Mouse (Mus musculus): Measurements from ENCODE around the gene Pcx. TPM values are rescaled to one million over a fixed set of nuclear protein-coding genes. Genes with fewer than 3 reads are reported as not detected.

The Pcx gene
- polyA plus RNA-seq, 1 experiment from 2014 or later: 16.6 TPM

DNA sequence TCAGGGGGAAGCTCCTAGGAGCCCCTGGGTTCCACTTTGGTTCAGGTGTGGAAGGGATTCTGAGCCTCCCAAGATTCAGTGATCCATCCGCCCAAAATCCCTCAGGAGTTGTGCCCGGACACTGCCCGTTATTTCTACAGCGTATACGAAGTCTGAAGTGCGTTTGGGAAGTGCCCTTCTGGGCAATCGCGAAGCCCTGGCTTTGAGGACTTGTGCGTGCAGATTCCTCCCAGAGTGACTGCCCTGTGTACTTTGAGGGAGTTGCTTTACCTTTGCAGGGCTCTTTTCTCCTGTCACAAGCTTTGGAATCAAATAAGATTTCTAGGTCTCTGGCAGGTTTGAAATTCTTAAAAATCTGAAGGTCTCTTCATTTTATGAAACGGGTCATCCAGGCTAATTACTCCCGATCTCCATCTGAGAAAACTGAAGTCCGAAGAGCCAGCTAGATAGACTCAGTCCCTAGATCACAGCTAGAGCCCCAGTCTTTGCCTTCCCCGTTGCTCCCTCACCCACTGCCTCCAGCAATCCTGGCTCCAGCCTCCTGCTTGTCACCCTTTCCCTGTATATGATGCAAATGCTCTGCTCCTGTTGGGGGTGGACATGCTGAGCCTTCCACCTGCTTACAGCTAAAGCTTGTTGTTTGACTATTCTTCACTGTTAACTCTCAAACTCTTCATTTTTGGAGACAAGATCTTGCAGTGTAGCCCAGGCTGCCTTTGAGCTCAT is 1.0 kb downstream of the Pcx start:
- Histone ChIP-seq H3K27ac (ENCODE audit: low read length) (no peak overlapping the region), H3K9me3 (ENCODE audit: control insufficient read depth, low read length) (no peaks in the 10 kb centered on the region), H3K9ac (ENCODE audit: low read depth, low read length) (peak overlapping the region; percentile 70; the same call in 1 of the 2 replicates), H3K36me3 (ENCODE audit: control insufficient read depth, insufficient read depth, low read length) (no peaks in the 10 kb centered on the region), H3K27me3 (replicated peaks; ENCODE audit: control insufficient read depth, insufficient read depth, low read length) (0 out of 2 replicates have a peak, but pooled peaks cover 6% of the 10 kb centered on the region), H3K4me2 (ENCODE audit: low read depth, low read length) (peak overlapping the region; percentile 94), H3K4me1 (ENCODE audit: control insufficient read depth, insufficient read depth, low read length) (peaks cover 14% of the 10 kb centered on the region), H3K4me3 (ENCODE audit: low read length) (peak overlapping the region; percentile 74)
- WGBS: 9% methylated on average over 13 of the region's 13 CpGs
- ATAC-seq: no peak

DNA sequence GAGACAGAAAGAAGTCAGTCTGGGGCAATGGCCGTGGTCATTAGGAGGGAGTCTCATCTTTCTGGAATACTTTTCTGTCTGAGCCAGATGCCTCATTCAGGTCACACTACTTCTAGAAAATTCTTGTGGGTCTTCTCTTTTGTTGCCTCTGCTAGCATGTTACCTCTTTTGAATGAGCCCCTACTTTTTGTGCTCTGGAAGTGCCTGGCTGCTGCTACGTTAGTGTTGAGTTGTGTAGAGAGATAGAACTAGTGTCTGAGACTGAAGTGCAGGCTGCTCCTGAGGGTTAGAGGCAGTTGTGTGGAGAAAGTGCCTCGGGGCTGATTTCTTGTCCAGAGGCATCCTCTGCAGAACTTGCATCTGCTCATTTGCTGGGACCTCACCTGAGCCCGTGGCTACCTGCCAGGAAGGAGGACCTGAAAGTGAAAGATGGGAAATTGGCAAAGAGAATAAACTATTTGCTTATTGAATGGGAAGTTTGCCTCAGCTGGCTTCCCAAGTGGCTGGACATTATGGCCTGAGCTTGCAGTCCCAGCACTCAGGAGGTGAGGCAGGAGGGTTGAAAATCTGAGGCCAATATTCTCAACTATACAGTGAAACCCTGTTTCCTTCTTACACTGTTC is 3.1 kb downstream of the Pcx start:
- H3K4me2 ChIP-seq (ENCODE audit: low read depth, low read length): no peak overlapping the region
- WGBS: 68% methylated on average over 4 of the region's 4 CpGs
- no peak overlapping the region for H3K4me3 ChIP-seq (ENCODE audit: low read length)
- H3K36me3 ChIP-seq (ENCODE audit: control insufficient read depth, insufficient read depth, low read length): no peaks in the 10 kb centered on the region
- H3K4me1 ChIP-seq (ENCODE audit: control insufficient read depth, insufficient read depth, low read length): peaks cover 14% of the 10 kb centered on the region
- ATAC-seq: no peak
- H3K9ac ChIP-seq (ENCODE audit: low read depth, low read length): no peak overlapping the region
- no peaks in the 10 kb centered on the region for H3K9me3 ChIP-seq (ENCODE audit: control insufficient read depth, low read length)
- H3K27me3 ChIP-seq (replicated peaks; ENCODE audit: control insufficient read depth, insufficient read depth, low read length): 0 out of 2 replicates have a peak, but pooled peaks cover 6% of the 10 kb centered on the region
- no peak overlapping the region for H3K27ac ChIP-seq (ENCODE audit: low read length)

DNA sequence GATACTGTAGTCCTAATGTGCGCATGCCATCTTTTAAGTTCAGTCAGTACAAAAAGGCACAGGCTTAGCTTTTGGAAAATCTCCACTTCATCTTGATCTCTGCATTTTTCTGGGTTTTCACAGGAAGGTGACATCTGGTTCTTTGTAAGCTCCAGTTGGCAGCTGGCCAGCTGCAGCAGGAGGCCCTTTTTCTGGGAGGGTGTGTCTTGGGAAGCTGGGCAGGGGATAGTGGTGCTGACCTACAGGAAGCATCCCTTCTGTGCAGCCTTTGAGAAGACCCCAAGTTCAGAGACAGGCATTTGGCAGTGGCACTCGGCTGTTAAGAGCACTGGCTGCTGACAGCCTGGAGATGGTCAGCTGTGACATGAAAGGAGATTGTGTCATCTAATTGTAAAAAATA is 5.5 kb downstream of the Pcx start:
- H3K4me1 ChIP-seq (ENCODE audit: control insufficient read depth, insufficient read depth, low read length): peaks cover 11% of the 10 kb centered on the region
- H3K9me3 ChIP-seq (ENCODE audit: control insufficient read depth, low read length): no peaks in the 10 kb centered on the region
- H3K4me3 ChIP-seq (ENCODE audit: low read length): no peak overlapping the region
- ATAC-seq: no peak
- H3K36me3 ChIP-seq (ENCODE audit: control insufficient read depth, insufficient read depth, low read length): no peaks in the 10 kb centered on the region
- H3K27me3 ChIP-seq (replicated peaks; ENCODE audit: control insufficient read depth, insufficient read depth, low read length): 0 out of 2 replicates have a peak, but pooled peaks cover 5% of the 10 kb centered on the region
- H3K27ac ChIP-seq (ENCODE audit: low read length): no peak overlapping the region
- 43% methylated on average over 2 of the region's 2 CpGs for WGBS
- H3K4me2 ChIP-seq (ENCODE audit: low read depth, low read length): no peak overlapping the region
- no peak overlapping the region for H3K9ac ChIP-seq (ENCODE audit: low read depth, low read length)

DNA sequence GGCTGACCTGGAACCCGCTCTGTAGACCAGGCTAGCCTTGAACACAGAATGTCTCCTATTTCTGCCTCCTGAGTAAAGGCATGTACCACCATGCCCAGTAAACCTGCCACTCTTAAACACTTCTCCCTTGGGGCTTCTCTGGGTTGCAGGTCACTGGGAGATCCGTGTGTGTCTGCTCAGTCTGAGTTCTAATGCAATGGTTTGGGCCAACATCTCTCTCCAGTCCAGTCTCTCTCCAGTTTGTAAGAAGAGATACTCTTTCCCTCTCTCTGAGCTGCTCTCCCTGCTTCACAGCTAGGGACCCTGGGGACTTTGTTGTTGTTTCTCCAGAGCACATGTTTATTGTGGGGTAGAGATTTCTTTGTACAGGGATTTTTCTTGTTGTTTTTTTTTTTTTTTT is 6.0 kb downstream of the Pcx start:
- H3K27me3 ChIP-seq (replicated peaks; ENCODE audit: control insufficient read depth, insufficient read depth, low read length): 0 out of 2 replicates have a peak, but pooled peaks cover 3% of the 10 kb centered on the region
- peaks cover 8% of the 10 kb centered on the region for H3K4me1 ChIP-seq (ENCODE audit: control insufficient read depth, insufficient read depth, low read length)
- H3K27ac ChIP-seq (ENCODE audit: low read length): no peak overlapping the region
- no peak overlapping the region for H3K4me2 ChIP-seq (ENCODE audit: low read depth, low read length)
- WGBS: 68% methylated on average over 2 of the region's 2 CpGs
- H3K36me3 ChIP-seq (ENCODE audit: control insufficient read depth, insufficient read depth, low read length): no peaks in the 10 kb centered on the region
- no peak overlapping the region for H3K9ac ChIP-seq (ENCODE audit: low read depth, low read length)
- H3K4me3 ChIP-seq (ENCODE audit: low read length): no peak overlapping the region
- H3K9me3 ChIP-seq (ENCODE audit: control insufficient read depth, low read length): no peaks in the 10 kb centered on the region
- ATAC-seq: no peak

DNA sequence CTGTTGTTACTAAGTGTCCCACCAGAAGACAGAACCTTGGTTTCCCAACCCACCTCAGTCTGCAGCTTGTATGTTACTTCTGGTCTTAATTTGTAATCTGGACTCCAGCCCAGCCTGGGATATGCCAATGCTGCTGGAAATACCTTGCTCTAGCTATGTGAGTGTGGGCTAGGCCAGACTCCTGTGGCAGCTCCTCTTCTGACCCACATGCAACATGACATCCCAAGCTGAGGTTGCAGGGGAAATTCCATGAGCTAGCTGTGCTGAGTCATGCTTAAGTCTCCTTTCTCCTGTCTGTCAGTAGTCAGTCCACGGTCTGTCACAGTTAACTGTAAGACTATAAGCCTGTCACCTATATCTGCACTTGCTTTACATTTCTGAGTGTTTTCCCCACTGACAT is 7.2 kb downstream of the Pcx start:
- Histone ChIP-seq H3K9me3 (ENCODE audit: control insufficient read depth, low read length) (no peaks in the 10 kb centered on the region), H3K27me3 (replicated peaks; ENCODE audit: control insufficient read depth, insufficient read depth, low read length) (no peaks in the 10 kb centered on the region), H3K36me3 (ENCODE audit: control insufficient read depth, insufficient read depth, low read length) (no peaks in the 10 kb centered on the region), H3K9ac (ENCODE audit: low read depth, low read length) (no peak overlapping the region), H3K27ac (ENCODE audit: low read length) (no peak overlapping the region), H3K4me1 (ENCODE audit: control insufficient read depth, insufficient read depth, low read length) (peaks cover 8% of the 10 kb centered on the region), H3K4me3 (ENCODE audit: low read length) (no peak overlapping the region), H3K4me2 (ENCODE audit: low read depth, low read length) (no peak overlapping the region)
- ATAC-seq: no peak
- 87% methylated on average over 1 of the region's 1 CpGs for WGBS

DNA sequence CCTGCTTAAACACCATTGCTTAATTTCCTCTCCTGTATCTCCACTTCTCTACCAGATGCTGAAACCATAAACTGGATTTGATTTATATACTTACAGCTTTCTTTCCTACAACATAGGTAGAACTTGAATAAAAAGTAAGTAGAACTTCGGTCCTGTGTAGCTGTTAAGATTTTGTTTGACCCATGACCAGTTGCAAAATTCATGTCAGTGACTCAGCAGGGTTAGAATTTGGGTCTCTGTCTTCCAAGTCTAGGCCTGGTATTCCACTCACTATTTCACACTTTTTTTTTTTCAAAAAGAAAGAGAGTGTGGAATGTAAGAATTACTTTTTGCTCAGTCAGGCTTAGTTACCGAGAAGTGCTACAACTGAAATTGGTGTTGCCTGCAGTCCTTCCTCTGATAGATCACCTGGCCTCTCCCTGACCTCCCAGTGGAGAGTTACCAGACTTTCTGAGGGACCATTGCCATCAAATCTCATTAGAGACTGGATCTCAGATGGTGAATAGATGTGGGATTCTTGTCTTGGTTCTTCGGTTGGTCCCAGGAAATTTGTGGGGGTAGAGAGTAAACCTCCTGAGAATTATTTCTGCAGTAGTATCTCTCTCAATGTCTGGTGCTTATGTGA is 11.3 kb downstream of the Pcx start:
- Histone ChIP-seq H3K27me3 (replicated peaks; ENCODE audit: control insufficient read depth, insufficient read depth, low read length) (no peaks in the 10 kb centered on the region), H3K9ac (ENCODE audit: low read depth, low read length) (no peak overlapping the region), H3K4me2 (ENCODE audit: low read depth, low read length) (no peak overlapping the region), H3K27ac (ENCODE audit: low read length) (no peak overlapping the region), H3K4me3 (ENCODE audit: low read length) (no peak overlapping the region), H3K4me1 (ENCODE audit: control insufficient read depth, insufficient read depth, low read length) (no peaks in the 10 kb centered on the region), H3K36me3 (ENCODE audit: control insufficient read depth, insufficient read depth, low read length) (no peaks in the 10 kb centered on the region), H3K9me3 (ENCODE audit: control insufficient read depth, low read length) (no peaks in the 10 kb centered on the region)
- WGBS: 83% methylated on average over 3 of the region's 3 CpGs
- ATAC-seq: no peak

DNA sequence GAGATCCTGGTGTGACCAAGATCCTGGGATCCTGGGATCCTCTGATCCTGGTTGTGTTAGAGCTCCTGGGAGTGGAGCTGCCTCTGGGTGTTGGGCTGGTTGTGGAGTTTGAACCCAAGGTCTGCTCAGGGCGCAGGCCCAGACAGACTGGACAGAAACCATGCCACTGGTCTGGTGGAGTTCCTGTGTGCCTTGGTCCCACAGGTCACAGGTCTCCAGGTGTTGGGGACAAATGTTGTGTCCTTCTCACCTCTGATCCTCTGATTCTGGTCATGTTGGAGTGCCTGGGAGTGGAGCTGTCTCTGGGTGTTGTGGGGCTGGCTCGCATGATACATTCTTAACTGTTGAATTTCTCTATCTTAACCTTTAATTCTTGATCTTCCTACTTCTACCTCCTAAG is 24.4 kb downstream of the Pcx start:
- Histone ChIP-seq H3K4me1 (ENCODE audit: control insufficient read depth, insufficient read depth, low read length) (no peaks in the 10 kb centered on the region), H3K9me3 (ENCODE audit: control insufficient read depth, low read length) (no peaks in the 10 kb centered on the region), H3K27ac (ENCODE audit: low read length) (no peak overlapping the region), H3K4me2 (ENCODE audit: low read depth, low read length) (no peak overlapping the region), H3K4me3 (ENCODE audit: low read length) (no peak overlapping the region), H3K36me3 (ENCODE audit: control insufficient read depth, insufficient read depth, low read length) (no peaks in the 10 kb centered on the region), H3K9ac (ENCODE audit: low read depth, low read length) (no peak overlapping the region), H3K27me3 (replicated peaks; ENCODE audit: control insufficient read depth, insufficient read depth, low read length) (no peaks in the 10 kb centered on the region)
- WGBS: 90% methylated on average over 2 of the region's 2 CpGs
- ATAC-seq: no peak

DNA sequence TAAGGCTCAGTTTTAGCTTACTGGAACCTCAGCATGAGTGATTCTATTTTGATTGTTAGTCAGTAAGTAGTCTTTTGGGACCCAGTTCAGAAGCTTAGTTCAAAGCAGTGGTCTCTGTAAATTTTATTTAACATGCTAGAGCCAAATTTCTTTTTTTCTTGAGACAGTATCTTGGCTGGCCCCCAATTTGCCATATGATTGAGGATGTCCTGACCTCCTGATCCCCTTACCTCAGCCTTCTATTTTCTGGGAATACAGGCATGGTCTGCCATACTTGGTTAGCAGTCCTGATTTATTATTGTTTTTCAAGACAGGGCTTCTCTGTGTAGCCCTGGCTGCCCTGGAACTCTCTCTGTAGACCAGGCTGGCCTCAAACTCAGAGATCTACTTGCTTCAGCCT is 25.6 kb downstream of the Pcx start:
- Histone ChIP-seq H3K4me1 (ENCODE audit: control insufficient read depth, insufficient read depth, low read length) (no peaks in the 10 kb centered on the region), H3K9ac (ENCODE audit: low read depth, low read length) (no peak overlapping the region), H3K4me2 (ENCODE audit: low read depth, low read length) (no peak overlapping the region), H3K36me3 (ENCODE audit: control insufficient read depth, insufficient read depth, low read length) (no peaks in the 10 kb centered on the region), H3K27ac (ENCODE audit: low read length) (no peak overlapping the region), H3K9me3 (ENCODE audit: control insufficient read depth, low read length) (no peaks in the 10 kb centered on the region), H3K4me3 (ENCODE audit: low read length) (no peak overlapping the region), H3K27me3 (replicated peaks; ENCODE audit: control insufficient read depth, insufficient read depth, low read length) (no peaks in the 10 kb centered on the region)
- ATAC-seq: no peak

DNA sequence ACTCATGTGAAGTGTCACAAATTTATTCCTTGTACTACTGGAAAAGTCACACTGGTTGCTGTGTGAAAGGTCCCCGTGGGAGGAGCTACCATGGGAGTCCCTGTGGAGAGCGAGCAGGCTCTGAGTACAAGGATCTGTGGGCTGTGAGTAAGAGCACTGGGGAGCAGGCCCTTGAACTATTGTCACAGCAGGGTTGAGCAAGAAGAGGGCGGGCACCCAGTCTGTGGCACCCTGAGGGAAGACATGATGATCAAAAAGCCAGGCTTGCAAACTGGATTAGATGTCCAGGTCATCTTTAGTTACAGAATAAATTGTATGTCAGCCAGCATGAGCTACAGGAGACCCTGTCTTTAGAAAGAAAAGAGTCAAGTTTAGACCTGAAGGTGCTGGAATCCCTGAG is 26.3 kb downstream of the Pcx start:
- no peak for ATAC-seq
- no peak overlapping the region for H3K4me3 ChIP-seq (ENCODE audit: low read length)
- no peak overlapping the region for H3K27ac ChIP-seq (ENCODE audit: low read length)
- WGBS: 66% methylated on average over 3 of the region's 3 CpGs
- H3K36me3 ChIP-seq (ENCODE audit: control insufficient read depth, insufficient read depth, low read length): no peaks in the 10 kb centered on the region
- H3K9me3 ChIP-seq (ENCODE audit: control insufficient read depth, low read length): no peaks in the 10 kb centered on the region
- no peak overlapping the region for H3K4me2 ChIP-seq (ENCODE audit: low read depth, low read length)
- H3K9ac ChIP-seq (ENCODE audit: low read depth, low read length): no peak overlapping the region
- no peaks in the 10 kb centered on the region for H3K4me1 ChIP-seq (ENCODE audit: control insufficient read depth, insufficient read depth, low read length)
- H3K27me3 ChIP-seq (replicated peaks; ENCODE audit: control insufficient read depth, insufficient read depth, low read length): no peaks in the 10 kb centered on the region
